Mouse (Mus musculus) ES-Bruce4 (cell line): ENCODE data around the gene Gpc6. TPM values are rescaled to one million over a fixed set of nuclear protein-coding genes. Genes with fewer than 3 reads are reported as not detected.

Source experiments
- H3K27ac ChIP-seq: 2 replicates; pipeline ENCODE4 v1.5.1; 2012; ENCODE audit warnings: low read length, inconsistent platforms; ENCODE audit not compliant: insufficient read depth
- H3K27me3 ChIP-seq: 2 replicates; pipeline ENCODE4 v1.6.1; 2012; ENCODE audit warnings: mild to moderate bottlenecking, low read length, inconsistent platforms; ENCODE audit not compliant: control insufficient read depth, poor library complexity, insufficient read depth, severe bottlenecking
- H3K36me3 ChIP-seq: 2 replicates; pipeline ENCODE4 v1.6.1; 2012; ENCODE audit warnings: inconsistent platforms, mild to moderate bottlenecking, low read length, moderate library complexity; ENCODE audit not compliant: control insufficient read depth, poor library complexity, insufficient read depth, severe bottlenecking
- H3K4me1 ChIP-seq: one replicate; pipeline ENCODE4 v1.8.1; 2011; ENCODE audit warnings: low read length; ENCODE audit not compliant: control insufficient read depth, insufficient read depth
- H3K4me3 ChIP-seq: 2 replicates; pipeline ENCODE4 v1.5.1; 2011; ENCODE audit warnings: low read depth, mild to moderate bottlenecking, low read length
- H3K9ac ChIP-seq: 2 replicates; pipeline ENCODE4 v1.6.1; 2012; ENCODE audit warnings: low read depth, mild to moderate bottlenecking, inconsistent platforms; ENCODE audit not compliant: poor library complexity, severe bottlenecking
- H3K9me3 ChIP-seq: replicated peaks from 2 replicates; pipeline ENCODE4 v1.6.1; 2012; ENCODE audit warnings: mild to moderate bottlenecking, low read length, inconsistent platforms; ENCODE audit not compliant: control insufficient read depth, poor library complexity, insufficient read depth, severe bottlenecking
- CTCF ChIP-seq: IDR thresholded peaks from one replicate; pipeline ENCODE4 v1.8.1; 2011; ENCODE audit warnings: low read depth, low read length
- EP300 ChIP-seq: IDR thresholded peaks from 2 replicates; pipeline ENCODE4 v1.6.1; 2011; ENCODE audit warnings: low read depth, low read length; ENCODE audit not compliant: insufficient read depth
- POLR2A ChIP-seq: IDR thresholded peaks from one replicate; pipeline ENCODE4 v1.8.1; 2011; ENCODE audit warnings: low read length; ENCODE audit not compliant: insufficient read depth
- polyA plus RNA-seq: library from polyadenylated mRNA; stranded (reverse); fragments of >200 nt; gene quantifications from 2 replicates; pipeline ENCODE4 v1.2.4, GENCODE M21; 2011; ENCODE audit warnings: low read depth; ENCODE audit not compliant: missing spikeins, insufficient read depth, insufficient read length

Gene Gpc6
- polyA plus RNA-seq, 1 experiment: 4.7 TPM

- Histone ChIP-seq H3K9ac (no peak overlapping the region), H3K9me3 (no peaks in the 10 kb centered on the region), H3K27me3 (no peaks in the 10 kb centered on the region), H3K4me3 (no peak overlapping the region), H3K27ac (no peak overlapping the region), H3K36me3 (no peaks in the 10 kb centered on the region), H3K4me1 (no peaks in the 10 kb centered on the region)
- TF ChIP-seq EP300 (no peak), CTCF (no peak), POLR2A (no peak)
These were observed 803.6 kb downstream of the Gpc6 start for GRCm38 (mm10) chr14:117728741-117729140.

DNA sequence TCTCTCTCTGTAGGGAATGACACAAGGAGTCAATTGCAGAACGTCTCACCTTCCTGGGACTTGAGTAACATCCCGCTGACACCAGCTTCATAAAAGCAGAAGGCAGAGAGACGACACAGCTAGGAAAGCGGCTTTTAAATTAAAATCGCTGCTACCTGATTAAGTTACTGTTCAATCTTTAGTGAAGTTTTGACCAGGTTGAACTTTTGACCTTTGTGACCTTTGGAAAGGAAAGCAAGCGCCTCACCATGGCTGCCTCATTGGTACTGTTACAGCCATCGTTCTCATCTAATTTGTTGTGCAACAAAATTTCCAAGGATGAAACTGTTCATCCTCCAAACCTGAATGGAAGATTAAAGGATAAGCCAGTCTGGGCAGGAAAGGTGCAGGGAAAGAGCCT is 830.1 kb downstream of the Gpc6 start:
- H3K27me3 ChIP-seq: no peaks in the 10 kb centered on the region
- H3K9me3 ChIP-seq: peaks cover 4% of the 10 kb centered on the region; the same call in 1 of the 2 replicates
- H3K27ac ChIP-seq: no peak overlapping the region
- no peak overlapping the region for H3K9ac ChIP-seq
- H3K4me1 ChIP-seq: no peaks in the 10 kb centered on the region
- no peak overlapping the region for H3K4me3 ChIP-seq
- H3K36me3 ChIP-seq: no peaks in the 10 kb centered on the region
- TF ChIP-seq POLR2A: no peak
- no peak for TF ChIP-seq EP300
- TF ChIP-seq CTCF: no peak

GRCm38 (mm10) chr14:117756505-117756904 is 831.4 kb downstream of the Gpc6 start:
- no peak overlapping the region for H3K4me3 ChIP-seq
- no peak overlapping the region for H3K9ac ChIP-seq
- H3K27me3 ChIP-seq: no peaks in the 10 kb centered on the region
- H3K27ac ChIP-seq: no peak overlapping the region
- no peaks in the 10 kb centered on the region for H3K36me3 ChIP-seq
- H3K4me1 ChIP-seq: no peaks in the 10 kb centered on the region
- H3K9me3 ChIP-seq: no peaks in the 10 kb centered on the region; the same call in 1 of the 2 replicates
- no peak for TF ChIP-seq CTCF
- TF ChIP-seq EP300: no peak
- no peak for TF ChIP-seq POLR2A

- no peaks in the 10 kb centered on the region for H3K27me3 ChIP-seq
- no peak overlapping the region for H3K9ac ChIP-seq
- no peaks in the 10 kb centered on the region for H3K4me1 ChIP-seq
- TF ChIP-seq EP300: no peak
- TF ChIP-seq POLR2A: no peak
- no peak for TF ChIP-seq CTCF
- H3K9me3 ChIP-seq: no peaks in the 10 kb centered on the region; the same call in 1 of the 2 replicates
- no peak overlapping the region for H3K4me3 ChIP-seq
- H3K27ac ChIP-seq: no peak overlapping the region
- no peaks in the 10 kb centered on the region for H3K36me3 ChIP-seq
These were observed 832.8 kb downstream of the Gpc6 start for GRCm38 (mm10) chr14:117757790-117758358.

GRCm38 (mm10) chr14:117760830-117761517 is 835.9 kb downstream of the Gpc6 start:
- Histone ChIP-seq H3K4me1 (no peaks in the 10 kb centered on the region), H3K4me3 (no peak overlapping the region), H3K27ac (no peak overlapping the region), H3K9me3 (no peaks in the 10 kb centered on the region; the same call in 1 of the 2 replicates), H3K9ac (no peak overlapping the region), H3K36me3 (no peaks in the 10 kb centered on the region), H3K27me3 (no peaks in the 10 kb centered on the region)
- TF ChIP-seq CTCF: no peak
- TF ChIP-seq EP300: no peak
- TF ChIP-seq POLR2A: no peak

DNA sequence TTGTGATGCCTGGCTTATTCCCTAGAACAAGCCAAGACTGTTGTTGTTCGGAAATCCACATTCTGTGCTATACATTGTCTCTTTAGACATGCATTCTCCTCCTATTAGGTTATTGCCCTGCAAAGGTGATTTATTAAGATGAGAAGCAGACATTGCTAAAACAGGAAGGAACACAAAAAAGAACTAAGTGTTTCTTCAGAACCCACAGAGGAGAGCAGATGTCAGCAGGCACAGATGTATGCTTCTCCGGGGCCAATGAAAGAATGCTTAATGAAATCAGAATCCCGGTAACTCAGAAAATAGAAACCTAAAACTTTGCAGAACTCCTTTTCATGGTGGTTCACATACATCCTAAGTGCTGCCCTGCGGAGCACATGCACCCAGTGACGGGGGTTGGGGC is 837.8 kb downstream of the Gpc6 start:
- H3K36me3 ChIP-seq: no peaks in the 10 kb centered on the region
- no peaks in the 10 kb centered on the region for H3K4me1 ChIP-seq
- no peak overlapping the region for H3K27ac ChIP-seq
- TF ChIP-seq CTCF (no peak), EP300 (no peak), POLR2A (no peak)
- H3K9me3 ChIP-seq: no peaks in the 10 kb centered on the region
- H3K27me3 ChIP-seq: no peaks in the 10 kb centered on the region
- H3K9ac ChIP-seq: no peak overlapping the region
- no peak overlapping the region for H3K4me3 ChIP-seq
